Mouse (Mus musculus) lung, postnatal 36 days (tissue): ENCODE measurements around the gene Ccdc81.

Experiments used
- DNase-seq: peaks from one replicate; pipeline ENCODE4 v3.0.0; 2022; ENCODE audit warnings: mixed read lengths

Ccdc81 gene

GRCm38 (mm10) chr7:89903442-89904343 is at the start of gene Ccdc81:
TSS of gene Ccdc81 (minus strand) at chr7:89903629.
- no peak for DNase-seq

GRCm38 (mm10) chr7:89949403-89949802 is 46.0 kb upstream of the Ccdc81 start:
- no peak for DNase-seq

- peak; percentile 52 for DNase-seq
These were observed 44.6 kb upstream of the Ccdc81 start for GRCm38 (mm10) chr7:89948026-89948425.

GRCm38 (mm10) chr7:89940571-89941463 is 37.4 kb upstream of the Ccdc81 start, which contains the start of gene Hikeshi:
TSS of gene Hikeshi (minus strand) at chr7:89941204.
- peak; percentile 99 for DNase-seq

DNA sequence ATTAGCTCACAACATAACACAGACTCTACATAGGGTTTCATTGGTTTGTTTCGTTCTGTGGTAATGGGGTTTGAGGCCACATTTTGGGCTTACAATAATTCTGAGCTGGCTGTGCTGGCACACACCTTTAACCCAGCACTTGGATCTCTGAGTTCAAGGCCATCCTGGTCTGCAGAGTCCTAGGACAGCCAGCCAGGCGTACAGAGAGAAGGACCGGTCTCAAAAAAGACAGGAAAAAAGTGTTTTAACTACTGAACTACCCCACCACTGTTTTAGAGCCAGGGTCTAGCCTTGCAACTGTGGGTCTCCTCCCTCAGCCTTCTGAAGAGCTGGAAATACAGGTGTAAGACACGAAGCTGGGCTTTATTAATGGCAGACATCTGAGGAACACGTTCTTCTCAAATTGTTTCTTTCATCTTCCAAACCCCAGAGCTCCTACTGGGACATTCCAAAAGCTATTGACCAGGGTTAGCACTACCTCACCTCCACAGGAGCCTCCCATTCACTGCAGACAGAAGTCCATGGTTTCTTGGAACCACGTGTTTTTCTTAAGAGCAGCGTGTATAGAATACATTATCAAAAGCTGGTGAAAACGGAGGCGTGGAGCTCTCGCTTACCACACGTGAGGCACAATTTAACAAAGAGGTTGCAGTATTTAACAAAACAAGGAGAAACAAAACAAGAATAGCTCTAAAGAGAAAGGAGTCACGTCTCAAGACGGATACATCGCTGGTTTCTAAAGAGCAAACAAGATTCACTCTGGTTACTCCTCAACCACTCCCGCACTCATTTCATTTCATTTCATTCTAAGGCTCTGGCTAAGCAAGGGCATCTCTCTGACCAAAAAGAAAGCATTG is 36.3 kb upstream of the Ccdc81 start:
- no peak for DNase-seq

GRCm38 (mm10) chr7:89923441-89924180 is 20.2 kb upstream of the Ccdc81 start:
- no peak for DNase-seq

- DNase-seq: no peak
These were observed 14.3 kb upstream of the Ccdc81 start for GRCm38 (mm10) chr7:89917776-89918175.

DNA sequence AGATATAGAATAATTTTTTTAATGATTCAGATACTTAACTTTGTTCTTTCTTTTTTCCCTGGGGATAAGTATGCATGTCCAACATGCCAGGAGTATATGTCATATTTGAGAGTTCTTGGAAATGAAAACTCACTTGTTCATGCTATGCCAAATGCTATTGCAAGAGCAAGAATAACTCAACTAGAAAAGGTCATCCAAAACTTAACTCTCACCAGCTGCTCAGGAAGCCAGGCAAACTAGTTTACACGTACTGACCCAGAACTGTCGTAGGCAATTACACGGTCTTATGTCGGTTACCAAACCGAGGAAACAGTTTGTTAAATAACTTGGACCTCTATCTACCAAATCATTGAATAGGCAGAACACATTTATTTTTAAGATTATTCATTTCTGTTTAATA is 13.3 kb upstream of the Ccdc81 start:
- DNase-seq: no peak

DNA sequence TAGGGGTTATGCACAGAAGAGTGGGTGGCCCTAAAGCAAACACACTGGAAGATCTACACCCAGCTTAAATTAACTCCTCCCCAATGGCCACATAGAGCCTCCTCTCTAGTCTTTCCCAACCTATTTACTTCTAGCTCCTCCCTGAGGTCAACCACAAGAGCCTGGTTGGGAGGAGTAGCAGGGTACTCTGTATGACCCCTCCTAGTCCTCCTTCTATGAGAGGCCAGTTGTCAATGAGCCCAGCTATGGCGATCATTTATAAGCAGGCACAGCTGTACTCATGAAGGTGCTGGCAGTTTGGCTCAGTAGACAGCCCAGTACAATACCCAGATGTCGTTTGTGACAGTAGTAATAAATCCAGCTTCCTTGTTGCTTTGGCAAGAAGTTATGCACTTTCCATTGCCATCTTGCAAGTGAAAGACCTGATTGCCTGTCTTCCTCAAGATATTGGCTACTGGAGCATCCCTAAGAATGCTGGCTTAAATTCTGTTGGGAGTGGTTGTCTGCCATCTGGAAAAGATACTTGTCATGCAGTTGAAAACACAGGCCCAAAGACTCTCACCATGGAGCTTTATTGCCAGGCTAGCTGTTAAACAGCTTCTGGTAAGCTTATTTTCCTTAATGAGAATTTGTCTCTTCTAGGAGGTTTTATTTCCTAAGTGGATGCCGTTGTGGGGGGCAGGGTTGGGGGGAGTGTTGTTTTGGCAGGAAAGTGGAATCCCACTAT is 10.2 kb upstream of the Ccdc81 start:
- no peak for DNase-seq

- no peak for DNase-seq
These were observed 8.9 kb upstream of the Ccdc81 start for GRCm38 (mm10) chr7:89912356-89912755.

- DNase-seq: no peak
These were observed 6.3 kb upstream of the Ccdc81 start for GRCm38 (mm10) chr7:89909711-89910110.

DNA sequence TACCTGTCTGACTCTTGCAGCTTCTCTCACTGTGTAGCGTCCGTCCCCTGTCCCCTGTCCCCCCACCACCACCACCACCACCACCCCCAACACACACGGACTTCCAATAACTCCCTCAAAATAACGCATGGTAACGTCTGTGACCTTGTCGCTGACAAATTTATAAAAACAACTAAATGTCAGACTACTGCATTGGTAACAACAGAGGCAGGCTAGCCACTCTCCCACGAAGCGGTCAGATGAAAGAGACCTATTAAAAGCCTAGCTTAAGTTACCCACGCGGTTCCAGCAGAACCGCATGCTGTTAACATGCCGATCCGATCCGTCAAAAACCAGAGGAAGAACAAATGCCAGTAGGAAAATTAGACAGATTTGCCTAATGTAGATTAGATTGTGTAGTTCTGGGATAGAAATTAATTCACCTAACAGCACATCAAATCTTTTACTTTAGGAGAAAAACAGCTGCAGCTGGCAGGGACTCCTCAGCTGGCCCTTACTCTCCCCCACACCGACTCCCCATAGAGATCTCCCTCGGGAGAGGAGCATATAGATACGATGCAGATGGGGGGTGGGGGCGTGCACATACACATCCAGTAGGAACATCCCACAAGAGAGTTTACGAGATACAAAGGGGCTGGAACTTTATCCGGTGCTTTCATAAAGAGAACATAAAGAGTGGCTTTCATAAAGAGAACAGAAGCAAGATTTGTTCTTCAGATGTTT is 5.6 kb upstream of the Ccdc81 start:
- DNase-seq: no peak

- no peak for DNase-seq
These were observed 5.0 kb upstream of the Ccdc81 start for GRCm38 (mm10) chr7:89908421-89908820.

DNA sequence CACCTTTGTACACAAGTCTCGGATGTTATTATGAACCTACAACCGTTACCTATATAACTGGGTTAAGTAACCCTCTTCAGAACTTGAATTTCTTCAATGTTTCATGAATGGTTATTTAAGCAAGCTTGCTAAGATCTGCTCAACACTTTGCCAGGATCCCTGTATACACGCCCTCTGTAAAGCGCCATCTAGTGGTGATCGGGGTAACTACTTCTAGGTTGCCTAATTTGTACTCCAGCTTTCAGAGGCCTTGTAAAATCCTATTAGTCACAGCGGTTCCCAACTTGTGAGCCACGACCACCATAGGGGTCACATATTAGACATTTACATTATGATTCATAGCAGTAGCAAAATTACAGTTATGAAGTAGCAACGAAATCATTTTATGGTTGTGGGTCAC is 4.5 kb upstream of the Ccdc81 start:
- DNase-seq: peak; percentile 86

DNA sequence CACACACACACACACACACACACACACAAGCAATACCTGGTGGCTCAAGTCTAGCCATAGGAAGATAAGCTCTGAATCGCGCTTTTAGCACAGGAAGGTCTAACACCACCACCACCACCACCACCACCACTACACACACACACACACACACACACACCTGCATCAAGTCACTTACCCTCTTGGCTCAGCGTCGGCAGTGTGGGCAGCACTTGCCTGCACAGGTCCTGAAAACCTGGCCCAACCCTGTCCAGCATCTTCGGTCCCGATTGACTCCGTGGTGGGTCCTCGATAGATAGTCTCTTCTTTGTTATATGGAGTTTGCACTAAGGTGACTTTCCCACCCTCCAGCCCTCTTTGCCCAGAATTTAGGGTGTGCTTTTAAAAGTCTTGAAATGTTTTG is 422 bp downstream of the Ccdc81 start:
- DNase-seq: no peak

DNA sequence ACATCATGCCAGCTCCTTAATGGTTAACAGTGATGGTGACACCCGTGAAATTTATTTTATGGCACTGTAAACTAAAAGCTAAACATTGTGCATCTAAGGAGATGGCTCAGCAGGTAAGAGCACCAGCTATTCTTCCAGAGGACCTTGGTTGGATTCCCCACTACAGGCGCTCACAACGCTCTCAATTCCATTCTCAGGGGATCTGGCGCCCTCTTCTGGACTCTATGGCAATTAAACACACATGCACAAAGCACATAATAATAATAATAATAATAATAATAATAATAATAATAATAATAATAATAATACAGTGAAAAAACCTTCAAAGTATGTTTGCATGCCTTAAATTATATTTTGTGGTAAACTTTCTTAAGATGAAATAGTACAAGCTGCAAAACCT is 11.6 kb downstream of the Ccdc81 start:
- DNase-seq: peak; percentile 48

DNA sequence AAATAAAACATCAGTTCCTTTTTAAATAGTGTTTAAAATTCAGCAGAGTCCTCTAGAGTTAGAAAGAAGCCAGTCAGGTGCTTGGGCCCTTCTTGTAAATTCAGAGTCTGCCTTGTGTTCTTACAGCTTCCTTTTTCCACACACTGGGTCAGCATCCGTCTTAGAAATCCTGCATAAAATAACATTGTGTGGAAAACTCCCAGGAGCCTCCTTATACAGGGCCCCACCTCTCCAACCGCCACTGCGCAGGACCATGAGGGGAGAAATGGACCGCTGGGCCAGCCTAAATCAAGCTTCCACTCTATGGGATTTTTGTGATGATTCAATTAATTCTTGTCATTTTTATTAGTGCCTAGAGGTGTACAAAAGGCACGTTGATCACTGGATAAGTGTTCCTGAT is 12.0 kb downstream of the Ccdc81 start:
- no peak for DNase-seq

GRCm38 (mm10) chr7:89884551-89884950 is 18.9 kb downstream of the Ccdc81 start:
- no peak for DNase-seq

GRCm38 (mm10) chr7:89879686-89880085 is 23.7 kb downstream of the Ccdc81 start:
- no peak for DNase-seq

DNA sequence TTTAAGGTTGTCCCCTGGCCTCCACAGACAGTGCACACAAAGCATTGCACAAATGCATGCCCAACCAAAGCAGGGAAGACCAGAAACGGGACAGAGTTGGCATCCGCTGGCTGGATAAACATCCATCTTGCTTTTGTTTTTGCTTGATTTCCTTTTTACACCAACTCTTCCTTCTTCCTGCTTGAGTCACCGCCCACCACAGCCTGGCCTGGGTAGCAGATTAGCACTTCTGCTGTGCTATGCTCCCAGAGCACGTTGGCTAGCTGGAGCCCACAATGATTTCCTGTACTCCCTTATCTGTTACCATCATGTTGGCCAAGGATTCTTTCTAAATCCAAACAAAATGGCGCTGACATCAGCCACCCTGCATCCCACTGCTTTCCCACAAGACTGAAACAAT is 36.2 kb downstream of the Ccdc81 start:
- peak; percentile 42 for DNase-seq

DNA sequence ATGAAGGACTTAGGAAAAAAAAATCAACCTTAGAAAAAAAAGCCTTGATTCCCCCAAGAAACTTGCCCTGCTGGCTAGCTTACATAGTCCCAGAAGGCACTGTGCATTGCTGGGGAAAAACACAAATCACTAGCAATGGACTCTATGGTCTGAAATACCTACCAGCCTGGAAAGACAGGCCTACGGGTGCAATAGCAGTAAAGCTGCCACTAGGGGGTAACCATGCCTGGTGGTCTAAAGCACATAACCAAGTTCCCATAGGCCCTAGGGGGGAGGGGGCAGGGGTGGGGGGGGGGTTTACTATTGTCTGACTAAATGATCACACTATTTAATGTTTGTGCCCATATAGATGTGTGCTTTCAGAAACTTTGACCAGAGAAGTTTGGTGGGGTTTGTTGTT is 38.7 kb downstream of the Ccdc81 start:
- no peak for DNase-seq
